Mouse (Mus musculus): ENCODE measurements around the gene Map7.

The Map7 gene

GRCm38 (mm10) chr10:20169182-20169674 is 21.0 kb downstream of the Map7 start:
- TF ChIP-seq GATA4 (IDR thresholded peaks at IDR 0.05; ENCODE audit: insufficient replicate concordance, low read length), result no peak

GRCm38 (mm10) chr10:20169927-20170604 is 21.8 kb downstream of the Map7 start:
- no peak for TF ChIP-seq GATA4 (IDR thresholded peaks at IDR 0.05; ENCODE audit: insufficient replicate concordance, low read length)

- TF ChIP-seq GATA4 (IDR thresholded peaks at IDR 0.05; ENCODE audit: insufficient replicate concordance, low read length), result no peak
Measured at GRCm38 (mm10) chr10:20170605-20171088, 22.4 kb downstream of the Map7 start.

GRCm38 (mm10) chr10:20171209-20171608 is 22.9 kb downstream of the Map7 start:
- no peak for TF ChIP-seq GATA4 (IDR thresholded peaks at IDR 0.05; ENCODE audit: insufficient replicate concordance, low read length)

- no peak for TF ChIP-seq GATA4 (IDR thresholded peaks at IDR 0.05; ENCODE audit: insufficient replicate concordance, low read length)
Measured at GRCm38 (mm10) chr10:20171756-20172155, 23.5 kb downstream of the Map7 start.

- TF ChIP-seq GATA4 (IDR thresholded peaks at IDR 0.05; ENCODE audit: insufficient replicate concordance, low read length), result peak; percentile 24; the same call in 1 of the 2 replicates
Measured at GRCm38 (mm10) chr10:20173733-20174132, 25.5 kb downstream of the Map7 start.

GRCm38 (mm10) chr10:20176054-20176453 is 27.8 kb downstream of the Map7 start:
- no peak for TF ChIP-seq GATA4 (IDR thresholded peaks at IDR 0.05; ENCODE audit: insufficient replicate concordance, low read length)

- TF ChIP-seq GATA4 (IDR thresholded peaks at IDR 0.05; ENCODE audit: insufficient replicate concordance, low read length), result no peak
Measured at GRCm38 (mm10) chr10:20178807-20179605, 30.7 kb downstream of the Map7 start.

- no peak for TF ChIP-seq GATA4 (IDR thresholded peaks at IDR 0.05; ENCODE audit: insufficient replicate concordance, low read length)
Measured at GRCm38 (mm10) chr10:20181198-20181597, 32.9 kb downstream of the Map7 start.

- no peak for TF ChIP-seq GATA4 (IDR thresholded peaks at IDR 0.05; ENCODE audit: insufficient replicate concordance, low read length)
Measured at GRCm38 (mm10) chr10:20181680-20182399, 33.6 kb downstream of the Map7 start.

GRCm38 (mm10) chr10:20184326-20184725 is 36.1 kb downstream of the Map7 start:
- TF ChIP-seq GATA4 (IDR thresholded peaks at IDR 0.05; ENCODE audit: insufficient replicate concordance, low read length), result no peak

- TF ChIP-seq GATA4 (IDR thresholded peaks at IDR 0.05; ENCODE audit: insufficient replicate concordance, low read length), result no peak
Measured at GRCm38 (mm10) chr10:20185264-20185663, 37.0 kb downstream of the Map7 start.

GRCm38 (mm10) chr10:20185806-20186205 is 37.5 kb downstream of the Map7 start:
- TF ChIP-seq GATA4 (IDR thresholded peaks at IDR 0.05; ENCODE audit: insufficient replicate concordance, low read length), result no peak

- no peak for TF ChIP-seq GATA4 (IDR thresholded peaks at IDR 0.05; ENCODE audit: insufficient replicate concordance, low read length)
Measured at GRCm38 (mm10) chr10:20186800-20187273, 38.6 kb downstream of the Map7 start.

GRCm38 (mm10) chr10:20190139-20190747 is 42.0 kb downstream of the Map7 start:
- TF ChIP-seq GATA4 (IDR thresholded peaks at IDR 0.05; ENCODE audit: insufficient replicate concordance, low read length), result no peak
